Mouse (Mus musculus): Measurements from ENCODE around the gene Bri3. TPM values are rescaled to one million over a fixed set of nuclear protein-coding genes. Genes with fewer than 3 reads are reported as not detected.
A peak's percentile ranks its signal among the peaks of the same experiment; 100 is the strongest.

Gene Bri3
- polyA plus RNA-seq, 1 experiment from 2014 or later = 111 TPM

DNA sequence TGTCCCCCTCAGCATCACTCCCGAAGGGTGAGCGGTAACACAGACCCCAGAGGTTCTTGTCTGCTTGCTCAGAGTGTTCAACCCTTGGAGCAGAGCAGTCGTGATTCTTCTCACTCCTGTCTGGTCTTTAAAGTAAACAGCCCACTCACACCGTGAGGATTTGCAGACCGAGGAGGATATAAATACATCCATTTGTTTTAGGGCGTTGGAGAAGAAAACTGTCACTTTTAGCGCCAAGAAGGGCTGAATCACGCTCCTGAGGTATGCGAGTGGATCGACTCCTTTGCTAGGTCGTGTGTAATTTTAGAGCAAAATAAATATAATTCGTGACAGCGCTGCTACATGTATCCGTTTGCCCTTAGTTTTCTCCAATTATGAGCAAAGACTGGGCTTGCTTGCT lies 228.8 kb downstream of the Bri3 start:
- Histone ChIP-seq H3K27me3 (no peaks in the 10 kb centered on the region), H3K4me2 (replicated peaks) (no peak overlapping the region), H3K4me3 (no peak overlapping the region), H3K27ac (replicated peaks) (no peak overlapping the region), H3K4me1 (no peaks in the 10 kb centered on the region), H3K9me3 (no peaks in the 10 kb centered on the region), H3K9ac (replicated peaks) (no peak overlapping the region), H3K36me3 (no peaks in the 10 kb centered on the region)
- WGBS = 80% methylated on average over 14 of the region's 14 CpGs
- ATAC-seq (replicated peaks) = no peak

GRCm38 (mm10) chr5:144479677-144480171 lies 235.5 kb downstream of the Bri3 start:
- H3K27me3 ChIP-seq = no peaks in the 10 kb centered on the region
- no peak overlapping the region for H3K4me3 ChIP-seq
- H3K27ac ChIP-seq (replicated peaks) = peak overlapping the region; percentile 39
- peaks cover 20% of the 10 kb centered on the region for H3K4me1 ChIP-seq
- 4% methylated on average over 8 of the region's 8 CpGs for WGBS
- no peak overlapping the region for H3K4me2 ChIP-seq (replicated peaks)
- peak; percentile 62 for ATAC-seq (replicated peaks)
- H3K9me3 ChIP-seq = no peaks in the 10 kb centered on the region
- no peaks in the 10 kb centered on the region for H3K36me3 ChIP-seq
- no peak overlapping the region for H3K9ac ChIP-seq (replicated peaks)

GRCm38 (mm10) chr5:144483659-144484375 lies 239.6 kb downstream of the Bri3 start:
- peak; percentile 69 for ATAC-seq (replicated peaks)
- Histone ChIP-seq H3K9ac (replicated peaks) (no peak overlapping the region), H3K27me3 (no peaks in the 10 kb centered on the region), H3K4me2 (replicated peaks) (peak overlapping the region; percentile 26), H3K9me3 (no peaks in the 10 kb centered on the region), H3K27ac (replicated peaks) (peak overlapping the region; percentile 39; the same call in 1 of the 2 replicates), H3K36me3 (no peaks in the 10 kb centered on the region), H3K4me1 (peaks cover 20% of the 10 kb centered on the region), H3K4me3 (no peak overlapping the region)
- 21% methylated on average over 16 of the region's 16 CpGs for WGBS

GRCm38 (mm10) chr5:144491308-144491707 lies 247.1 kb downstream of the Bri3 start:
- WGBS = 18% methylated on average over 6 of the region's 6 CpGs
- Histone ChIP-seq H3K9me3 (no peaks in the 10 kb centered on the region), H3K27ac (replicated peaks) (no peak overlapping the region), H3K9ac (replicated peaks) (no peak overlapping the region), H3K27me3 (no peaks in the 10 kb centered on the region), H3K4me3 (no peak overlapping the region), H3K36me3 (no peaks in the 10 kb centered on the region), H3K4me1 (no peaks in the 10 kb centered on the region), H3K4me2 (replicated peaks) (no peak overlapping the region)
- no peak for ATAC-seq (replicated peaks)

Other genes with a start within 250 kb of the Bri3 start
- gene Ccz1, start 229.6 kb upstream of the Bri3 start, polyA plus RNA-seq (2015; fragmentation: Nextera tagmentation; extraction: Ambion mirVana) = 90.9 and 94.3 TPM in 2 replicates
- not detected in 2 replicates for gene Ocm, start 217.8 kb upstream of the Bri3 start, polyA plus RNA-seq (2015; fragmentation: Nextera tagmentation; extraction: Ambion mirVana)
- gene Lmtk2, start 144.0 kb upstream of the Bri3 start, polyA plus RNA-seq (2015; fragmentation: Nextera tagmentation; extraction: Ambion mirVana) = 8.4 and 9.1 TPM in 2 replicates
- 0.05 and 0.14 TPM in 2 replicates for gene Bhlha15, start 54.2 kb upstream of the Bri3 start, polyA plus RNA-seq (2015; fragmentation: Nextera tagmentation; extraction: Ambion mirVana)
- 46.3 and 50.8 TPM in 2 replicates for gene Tecpr1, start 20.8 kb upstream of the Bri3 start, polyA plus RNA-seq (2015; fragmentation: Nextera tagmentation; extraction: Ambion mirVana)
- gene Baiap2l1, start 113.7 kb downstream of the Bri3 start, polyA plus RNA-seq (2015; fragmentation: Nextera tagmentation; extraction: Ambion mirVana) = 1.3 and 1.7 TPM in 2 replicates